Mouse (Mus musculus): Measurements from ENCODE around the gene Tmem189. TPM values are rescaled to one million over a fixed set of nuclear protein-coding genes. Genes with fewer than 3 reads are reported as not detected.

Gene Tmem189
- polyA plus RNA-seq, 1 experiment from 2014 or later, result 22.1 TPM

GRCm38 (mm10) chr2:167688126-167688497 is 1.5 kb downstream of the Tmem189 start:
- Histone ChIP-seq H3K27ac (no peak overlapping the region), H3K9ac (no peak overlapping the region), H3K27me3 (peaks cover 76% of the 10 kb centered on the region), H3K4me1 (peaks cover 11% of the 10 kb centered on the region), H3K9me3 (replicated peaks) (no peaks in the 10 kb centered on the region), H3K4me3 (peak overlapping the region; percentile 63; the same call in 1 of the 2 replicates), H3K36me3 (ENCODE audit: poor library complexity, severe bottlenecking) (no peaks in the 10 kb centered on the region), H3K4me2 (peak overlapping the region; percentile 95)
- WGBS, result 24% methylated on average over 12 of the region's 12 CpGs
- ATAC-seq, result peak; percentile 43

- no peak for ATAC-seq
Observed at GRCm38 (mm10) chr2:167687651-167688101, 1.9 kb downstream of the Tmem189 start.

GRCm38 (mm10) chr2:167687250-167687586 is 2.4 kb downstream of the Tmem189 start:
- no peaks in the 10 kb centered on the region for H3K36me3 ChIP-seq (ENCODE audit: poor library complexity, severe bottlenecking)
- H3K27me3 ChIP-seq, result peaks cover 68% of the 10 kb centered on the region
- H3K4me2 ChIP-seq, result no peak overlapping the region
- H3K9me3 ChIP-seq (replicated peaks), result no peaks in the 10 kb centered on the region
- H3K4me1 ChIP-seq, result peaks cover 11% of the 10 kb centered on the region
- H3K27ac ChIP-seq, result no peak overlapping the region
- no peak overlapping the region for H3K4me3 ChIP-seq
- 79% methylated on average over 4 of the region's 4 CpGs for WGBS
- no peak for ATAC-seq
- no peak overlapping the region for H3K9ac ChIP-seq

More at GRCm38 (mm10) chr2:167687651-167688101, 1.9 kb downstream of the Tmem189 start:
- peaks cover 73% of the 10 kb centered on the region for H3K27me3 ChIP-seq
- no peaks in the 10 kb centered on the region for H3K36me3 ChIP-seq (ENCODE audit: poor library complexity, severe bottlenecking)
- peaks cover 11% of the 10 kb centered on the region for H3K4me1 ChIP-seq
- 56% methylated on average over 11 of the region's 11 CpGs for WGBS
- H3K4me3 ChIP-seq, result no peak overlapping the region
- H3K27ac ChIP-seq, result no peak overlapping the region
- no peak overlapping the region for H3K9ac ChIP-seq
- H3K9me3 ChIP-seq (replicated peaks), result no peaks in the 10 kb centered on the region
- H3K4me2 ChIP-seq, result no peak overlapping the region

- Histone ChIP-seq H3K9me3 (replicated peaks) (no peaks in the 10 kb centered on the region), H3K4me2 (no peak overlapping the region), H3K27me3 (peaks cover 62% of the 10 kb centered on the region), H3K4me3 (no peak overlapping the region), H3K4me1 (peaks cover 11% of the 10 kb centered on the region), H3K36me3 (ENCODE audit: poor library complexity, severe bottlenecking) (no peaks in the 10 kb centered on the region), H3K9ac (no peak overlapping the region), H3K27ac (no peak overlapping the region)
- no peak for ATAC-seq
- 81% methylated on average over 16 of the region's 16 CpGs for whole genome bisulfite sequencing
Observed at GRCm38 (mm10) chr2:167686382-167687249, 3.0 kb downstream of the Tmem189 start.

GRCm38 (mm10) chr2:167685865-167686264 is 3.8 kb downstream of the Tmem189 start:
- ATAC-seq, result no peak
- Histone ChIP-seq H3K4me1 (peaks cover 11% of the 10 kb centered on the region), H3K4me2 (no peak overlapping the region), H3K27me3 (peaks cover 55% of the 10 kb centered on the region), H3K9ac (no peak overlapping the region), H3K9me3 (replicated peaks) (no peaks in the 10 kb centered on the region), H3K27ac (no peak overlapping the region), H3K4me3 (no peak overlapping the region), H3K36me3 (ENCODE audit: poor library complexity, severe bottlenecking) (no peaks in the 10 kb centered on the region)
- WGBS, result 83% methylated on average over 3 of the region's 3 CpGs

- H3K4me3 ChIP-seq, result no peak overlapping the region
- 6% methylated on average over 8 of the region's 8 CpGs for WGBS
- peak; percentile 23; the same call in 1 of the 2 replicates for ATAC-seq
- peaks cover 48% of the 10 kb centered on the region for H3K27me3 ChIP-seq
- no peaks in the 10 kb centered on the region for H3K9me3 ChIP-seq (replicated peaks)
- peaks cover 11% of the 10 kb centered on the region for H3K4me1 ChIP-seq
- no peaks in the 10 kb centered on the region for H3K36me3 ChIP-seq (ENCODE audit: poor library complexity, severe bottlenecking)
- H3K4me2 ChIP-seq, result no peak overlapping the region
- H3K9ac ChIP-seq, result no peak overlapping the region
- H3K27ac ChIP-seq, result no peak overlapping the region
Observed at GRCm38 (mm10) chr2:167685137-167685536, 4.5 kb downstream of the Tmem189 start.

- H3K27me3 ChIP-seq, result peaks cover 35% of the 10 kb centered on the region
- no peaks in the 10 kb centered on the region for H3K36me3 ChIP-seq (ENCODE audit: poor library complexity, severe bottlenecking)
- no peak overlapping the region for H3K9ac ChIP-seq
- H3K4me1 ChIP-seq, result no peaks in the 10 kb centered on the region
- H3K4me3 ChIP-seq, result no peak overlapping the region
- no peak overlapping the region for H3K4me2 ChIP-seq
- ATAC-seq, result no peak
- WGBS, result 89% methylated on average over 3 of the region's 3 CpGs
- H3K9me3 ChIP-seq (replicated peaks), result no peaks in the 10 kb centered on the region
- no peak overlapping the region for H3K27ac ChIP-seq
Observed at GRCm38 (mm10) chr2:167683721-167684120, 5.9 kb downstream of the Tmem189 start.

- no peak overlapping the region for H3K9ac ChIP-seq
- no peak for ATAC-seq
- H3K4me3 ChIP-seq, result no peak overlapping the region
- H3K27me3 ChIP-seq, result peaks cover 13% of the 10 kb centered on the region; the same call in 1 of the 2 replicates
- WGBS, result 51% methylated on average over 5 of the region's 5 CpGs
- no peak overlapping the region for H3K27ac ChIP-seq
- no peaks in the 10 kb centered on the region for H3K36me3 ChIP-seq (ENCODE audit: poor library complexity, severe bottlenecking)
- H3K4me2 ChIP-seq, result no peak overlapping the region
- no peaks in the 10 kb centered on the region for H3K9me3 ChIP-seq (replicated peaks)
- no peaks in the 10 kb centered on the region for H3K4me1 ChIP-seq
Observed at GRCm38 (mm10) chr2:167680657-167681056, 9.0 kb downstream of the Tmem189 start.

GRCm38 (mm10) chr2:167679902-167680430 is 9.7 kb downstream of the Tmem189 start:
- Histone ChIP-seq H3K27ac (no peak overlapping the region), H3K4me3 (no peak overlapping the region), H3K9me3 (replicated peaks) (no peaks in the 10 kb centered on the region), H3K36me3 (ENCODE audit: poor library complexity, severe bottlenecking) (no peaks in the 10 kb centered on the region), H3K27me3 (peaks cover 9% of the 10 kb centered on the region; the same call in 1 of the 2 replicates), H3K4me2 (no peak overlapping the region), H3K4me1 (no peaks in the 10 kb centered on the region), H3K9ac (no peak overlapping the region)
- ATAC-seq, result peak; percentile 69; the same call in 1 of the 2 replicates
- WGBS, result 2% methylated on average over 13 of the region's 13 CpGs

GRCm38 (mm10) chr2:167678600-167678999 is 11.0 kb downstream of the Tmem189 start:
- no peaks in the 10 kb centered on the region for H3K9me3 ChIP-seq (replicated peaks)
- no peaks in the 10 kb centered on the region for H3K4me1 ChIP-seq
- no peak overlapping the region for H3K4me2 ChIP-seq
- H3K27me3 ChIP-seq, result peaks cover 5% of the 10 kb centered on the region; the same call in 1 of the 2 replicates
- no peak overlapping the region for H3K27ac ChIP-seq
- ATAC-seq, result no peak
- H3K9ac ChIP-seq, result no peak overlapping the region
- H3K36me3 ChIP-seq (ENCODE audit: poor library complexity, severe bottlenecking), result no peaks in the 10 kb centered on the region
- no peak overlapping the region for H3K4me3 ChIP-seq
- WGBS, result 46% methylated on average over 5 of the region's 5 CpGs

- 42% methylated on average over 14 of the region's 14 CpGs for WGBS
- no peak overlapping the region for H3K4me3 ChIP-seq
- no peak for ATAC-seq
Observed at GRCm38 (mm10) chr2:167675120-167675909, 14.3 kb downstream of the Tmem189 start.

GRCm38 (mm10) chr2:167672212-167672685 is 17.4 kb downstream of the Tmem189 start:
- no peak overlapping the region for H3K4me2 ChIP-seq
- H3K4me3 ChIP-seq, result no peak overlapping the region
- H3K9ac ChIP-seq, result no peak overlapping the region
- H3K27ac ChIP-seq, result no peak overlapping the region
- no peaks in the 10 kb centered on the region for H3K9me3 ChIP-seq (replicated peaks)
- 41% methylated on average over 13 of the region's 13 CpGs for WGBS
- no peaks in the 10 kb centered on the region for H3K36me3 ChIP-seq (ENCODE audit: poor library complexity, severe bottlenecking)
- ATAC-seq, result no peak
- H3K4me1 ChIP-seq, result no peaks in the 10 kb centered on the region
- H3K27me3 ChIP-seq, result no peaks in the 10 kb centered on the region

More at GRCm38 (mm10) chr2:167675120-167675909, 14.3 kb downstream of the Tmem189 start:
- Histone ChIP-seq H3K9me3 (replicated peaks) (no peaks in the 10 kb centered on the region), H3K36me3 (ENCODE audit: poor library complexity, severe bottlenecking) (no peaks in the 10 kb centered on the region), H3K27ac (no peak overlapping the region), H3K27me3 (peaks cover 5% of the 10 kb centered on the region; the same call in 1 of the 2 replicates), H3K4me1 (no peaks in the 10 kb centered on the region), H3K4me2 (no peak overlapping the region), H3K9ac (no peak overlapping the region)
